Mouse (Mus musculus) inflammation-experienced regulatory T-cells, adult 16 weeks (primary cell): Measurements from ENCODE around the gene Olfr923. TPM values are rescaled to one million over a fixed set of nuclear protein-coding genes. Genes with fewer than 3 reads are reported as not detected.

ENCODE experiments used
- polyA plus RNA-seq: library from polyadenylated mRNA; unstranded; fragments of 100-300 nt; shearing (Covaris generic); gene quantifications from one replicate; pipeline ENCODE4 v1.2.1, GENCODE M21; 2017

The Olfr923 gene
- not detected for polyA plus RNA-seq

GRCm38 (mm10) chr9:38826245-38826644 is at the start of gene Olfr923:
TSS of gene Olfr923 (plus strand) at chr9:38826545.

GRCm38 (mm10) chr9:38814314-38814713 is 12.0 kb upstream of the Olfr923 start, which contains the start of gene Olfr922:
TSS of gene Olfr922 (plus strand) at chr9:38814614.

GRCm38 (mm10) chr9:38844149-38844548 is 17.8 kb downstream of the Olfr923 start, which contains the start of gene Olfr924:
TSS of gene Olfr924 (plus strand) at chr9:38844449.

GRCm38 (mm10) chr9:38854760-38855159 is 28.4 kb downstream of the Olfr923 start, which contains the start of gene Olfr26:
TSS of gene Olfr26 (plus strand) at chr9:38855060.

GRCm38 (mm10) chr9:38876826-38877225 is 50.5 kb downstream of the Olfr923 start, which contains the start of gene Olfr926:
TSS of gene Olfr926 (plus strand) at chr9:38877126.

Other genes with a start within 250 kb of the Olfr923 start
- 0.09 TPM for gene Olfr912, start 246.4 kb upstream of the Olfr923 start, polyA plus RNA-seq
- gene Olfr913, start 233.8 kb upstream of the Olfr923 start, polyA plus RNA-seq, result not detected
- gene Olfr914, start 221.4 kb upstream of the Olfr923 start, polyA plus RNA-seq, result not detected
- gene Olfr916, start 166.7 kb upstream of the Olfr923 start, polyA plus RNA-seq, result not detected
- not detected for gene Olfr917, start 160.7 kb upstream of the Olfr923 start, polyA plus RNA-seq
- gene Olfr918, start 151.9 kb upstream of the Olfr923 start, polyA plus RNA-seq, result not detected
- gene Olfr919, start 122.9 kb upstream of the Olfr923 start, polyA plus RNA-seq, result not detected
- 58.3 TPM for gene Vwa5a, start 108.3 kb upstream of the Olfr923 start, polyA plus RNA-seq
- 0.10 TPM for gene Olfr920, start 74.2 kb upstream of the Olfr923 start, polyA plus RNA-seq
- gene Olfr921, start 53.5 kb upstream of the Olfr923 start, polyA plus RNA-seq, result not detected
- gene Olfr922, start 11.9 kb upstream of the Olfr923 start, polyA plus RNA-seq, result not detected
- not detected for gene Olfr924, start 17.9 kb downstream of the Olfr923 start, polyA plus RNA-seq
- not detected for gene Olfr26, start 28.5 kb downstream of the Olfr923 start, polyA plus RNA-seq
- not detected for gene Olfr926, start 50.6 kb downstream of the Olfr923 start, polyA plus RNA-seq
- not detected for gene Olfr930, start 103.3 kb downstream of the Olfr923 start, polyA plus RNA-seq
- not detected for gene Olfr933, start 145.8 kb downstream of the Olfr923 start, polyA plus RNA-seq
- gene Olfr934, start 161.8 kb downstream of the Olfr923 start, polyA plus RNA-seq, result not detected
- not detected for gene Olfr935, start 173.1 kb downstream of the Olfr923 start, polyA plus RNA-seq
- not detected for gene Olfr146, start 196.8 kb downstream of the Olfr923 start, polyA plus RNA-seq
- gene Olfr937, start 238.4 kb downstream of the Olfr923 start, polyA plus RNA-seq, result not detected